Mouse (Mus musculus): ENCODE data around the gene Frrs1.

The Frrs1 gene

GRCm38 (mm10) chr3:116848099-116848498 is 11.2 kb upstream of the Frrs1 start:
- peak; percentile 35 for DNase-seq (ENCODE audit: inconsistent ontology term)

DNA sequence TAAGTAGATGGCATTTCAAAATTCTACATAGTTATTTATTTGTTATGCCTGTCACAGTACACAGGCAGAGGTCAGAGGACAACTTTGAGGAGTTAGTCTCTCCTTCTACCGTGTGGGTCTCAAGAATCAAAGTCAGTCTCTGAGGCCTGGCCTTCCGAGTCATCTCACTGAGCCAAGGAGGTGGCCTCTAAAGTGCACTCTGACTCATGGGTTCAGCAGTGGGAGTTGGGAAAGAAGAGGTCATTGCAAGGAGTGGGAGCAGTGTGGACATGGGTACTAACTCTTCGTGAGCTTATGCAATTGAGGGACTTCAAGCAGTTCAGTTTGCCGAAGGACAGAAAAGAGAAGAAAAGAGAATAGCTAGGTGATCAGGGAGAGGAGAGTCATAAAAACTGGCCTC is 10.3 kb upstream of the Frrs1 start:
- DNase-seq (ENCODE audit: inconsistent ontology term): no peak

DNA sequence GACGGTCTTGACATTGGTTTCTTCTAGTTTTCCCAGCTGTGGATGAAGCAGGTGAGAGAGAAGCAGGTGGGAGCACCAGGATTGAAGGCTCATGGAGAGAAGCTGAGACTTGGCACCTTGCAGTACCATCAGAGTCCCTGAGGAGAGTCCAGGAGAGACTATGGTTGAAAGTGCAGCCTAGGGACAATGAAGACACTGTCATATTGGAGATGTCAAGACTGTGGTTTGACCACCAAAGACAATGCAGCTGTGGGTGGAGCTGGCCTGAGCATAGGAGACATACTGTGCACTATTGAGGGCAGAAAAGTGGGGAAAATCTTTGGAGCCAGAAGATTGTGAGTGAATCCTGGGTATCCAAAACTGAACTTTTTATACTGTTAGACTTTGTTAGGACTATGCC is 8.9 kb upstream of the Frrs1 start:
- DNase-seq (ENCODE audit: inconsistent ontology term): no peak

GRCm38 (mm10) chr3:116852421-116852820 is 6.8 kb upstream of the Frrs1 start:
- DNase-seq (ENCODE audit: inconsistent ontology term): no peak

DNA sequence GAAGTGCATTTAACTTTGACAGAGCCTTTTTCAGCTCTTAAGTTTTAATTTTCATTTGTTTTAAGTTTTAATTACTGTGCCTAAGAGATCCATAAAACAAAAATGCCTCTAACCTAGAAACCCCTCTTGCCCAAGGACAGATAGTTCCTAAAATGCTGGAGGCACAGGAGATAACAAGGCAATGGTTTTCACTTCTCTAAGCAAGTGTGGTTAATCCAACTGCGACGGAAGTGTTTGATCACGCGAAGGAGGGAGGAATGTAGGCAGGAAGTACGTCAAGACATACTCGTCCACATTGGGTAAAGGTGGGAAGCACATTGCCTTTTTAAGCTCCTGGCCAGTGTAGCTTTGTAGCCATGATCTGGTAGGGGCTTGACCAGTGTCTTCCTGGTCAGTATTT is 1.7 kb upstream of the Frrs1 start:
- no peak for DNase-seq (ENCODE audit: inconsistent ontology term)

DNA sequence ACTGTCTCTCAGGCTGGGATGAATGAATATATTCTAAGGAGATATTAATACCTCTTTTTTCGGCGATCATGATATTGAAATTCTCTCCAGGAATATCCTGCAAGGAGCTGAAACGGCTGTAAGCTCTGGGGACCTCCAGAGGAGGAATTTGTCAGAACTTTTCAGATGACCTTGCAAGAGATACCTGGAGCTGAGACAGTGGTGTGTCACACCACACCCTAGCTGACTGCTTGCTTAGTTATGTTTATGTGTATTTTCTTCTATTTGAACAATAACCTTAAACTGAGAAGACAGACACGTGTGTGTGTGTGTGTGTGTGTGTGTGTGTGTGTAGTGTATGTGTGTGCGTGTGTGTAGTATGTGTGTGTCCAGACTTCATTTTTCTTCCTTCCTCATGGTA is 488 bp downstream of the Frrs1 start:
- DNase-seq (ENCODE audit: inconsistent ontology term): no peak

DNA sequence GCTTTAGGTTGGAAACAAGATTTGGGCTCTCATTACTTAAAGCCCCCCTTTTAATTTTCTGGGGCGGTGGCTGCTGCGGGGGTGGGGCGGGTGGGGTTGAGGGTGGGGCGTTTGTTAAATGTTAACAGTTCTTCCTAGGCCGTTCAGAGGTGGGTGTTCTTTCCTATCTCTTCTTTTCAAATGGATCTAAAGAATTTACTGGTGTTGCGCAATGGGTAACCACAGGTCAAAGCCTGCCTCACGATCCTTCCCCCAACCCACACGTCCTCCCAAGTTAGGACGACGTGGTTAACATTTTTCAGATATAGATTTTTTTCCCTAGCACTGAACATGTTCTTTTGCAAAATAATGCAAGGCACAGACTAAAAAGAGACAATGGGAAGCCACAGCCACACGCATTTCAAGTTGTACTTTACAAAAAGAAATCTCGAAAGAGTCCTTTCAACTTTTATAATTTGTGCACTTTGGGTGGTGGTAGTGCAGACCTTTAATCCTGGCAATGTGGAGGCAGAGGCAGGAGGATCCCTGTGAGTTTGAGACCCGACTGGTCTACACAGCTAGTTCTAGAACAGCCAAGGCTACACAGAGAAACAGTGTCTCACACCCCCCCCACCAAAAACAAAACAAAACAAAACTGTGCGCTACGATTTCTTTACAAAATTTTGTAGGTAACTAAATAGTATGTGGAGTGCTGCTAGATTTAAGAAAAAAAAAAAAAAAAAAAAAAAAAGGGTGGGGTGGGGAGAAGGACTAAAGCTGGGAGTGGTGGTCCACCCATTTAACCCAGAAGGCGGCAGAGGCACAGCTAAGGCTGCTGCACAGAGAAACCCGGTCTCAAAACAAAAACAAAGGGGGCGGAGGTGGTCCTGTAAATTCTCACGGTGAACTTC is 1.3 kb downstream of the Frrs1 start:
- no peak for DNase-seq (ENCODE audit: inconsistent ontology term)

- no peak for DNase-seq (ENCODE audit: inconsistent ontology term)
Measured at GRCm38 (mm10) chr3:116861223-116861539, 1.9 kb downstream of the Frrs1 start.

DNA sequence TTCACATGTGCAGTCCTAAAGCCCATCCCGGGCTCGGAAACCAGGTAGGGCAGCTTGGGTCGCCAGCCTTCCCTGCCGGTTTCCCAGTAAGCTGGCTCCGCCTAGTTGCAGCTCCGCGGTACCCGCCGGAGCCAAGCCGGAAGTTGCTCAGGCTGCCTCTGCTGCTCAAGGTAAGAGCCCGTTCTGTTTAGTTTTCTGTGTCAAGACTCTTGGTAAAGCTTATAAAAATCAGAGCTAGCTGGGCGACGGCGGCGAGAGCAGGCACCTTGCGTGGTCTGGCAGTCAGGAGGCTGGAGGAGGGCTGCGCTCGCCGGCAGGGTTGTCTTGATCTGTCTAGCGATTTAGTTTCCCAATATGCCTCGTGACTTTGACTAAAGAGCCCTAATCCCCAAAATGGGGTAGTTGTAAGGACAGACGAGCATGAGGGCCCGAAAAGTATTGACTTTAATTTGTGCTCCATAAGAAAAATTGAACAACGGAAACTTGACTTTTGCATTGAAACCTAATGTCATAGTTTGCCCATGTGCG is 2.3 kb downstream of the Frrs1 start:
- DNase-seq (ENCODE audit: inconsistent ontology term): peak; percentile 74

DNA sequence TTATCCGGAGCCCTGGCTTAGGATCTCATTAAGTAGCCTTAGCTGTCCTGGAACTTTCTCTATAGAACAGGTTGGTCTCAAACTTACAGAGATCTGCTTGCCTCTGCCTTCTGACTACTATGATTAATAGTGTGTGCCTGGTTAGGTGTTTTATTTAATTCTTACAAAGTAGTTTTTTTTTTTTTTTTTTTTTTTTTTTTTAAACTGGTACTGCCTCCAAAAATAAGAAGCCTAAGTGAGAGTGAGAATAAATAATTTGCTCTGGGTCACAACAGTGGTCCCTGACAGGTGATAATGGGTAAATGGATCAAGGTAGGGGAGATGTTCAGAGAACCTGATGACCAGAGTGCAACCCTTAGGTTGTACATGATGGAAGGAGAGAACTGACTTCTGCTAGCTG is 3.4 kb downstream of the Frrs1 start:
- DNase-seq (ENCODE audit: inconsistent ontology term): no peak

- no peak for DNase-seq (ENCODE audit: inconsistent ontology term)
Measured at GRCm38 (mm10) chr3:116864421-116864820, 5.2 kb downstream of the Frrs1 start.

- DNase-seq (ENCODE audit: inconsistent ontology term): peak; percentile 39
Measured at GRCm38 (mm10) chr3:116865199-116865636, 6.0 kb downstream of the Frrs1 start.

DNA sequence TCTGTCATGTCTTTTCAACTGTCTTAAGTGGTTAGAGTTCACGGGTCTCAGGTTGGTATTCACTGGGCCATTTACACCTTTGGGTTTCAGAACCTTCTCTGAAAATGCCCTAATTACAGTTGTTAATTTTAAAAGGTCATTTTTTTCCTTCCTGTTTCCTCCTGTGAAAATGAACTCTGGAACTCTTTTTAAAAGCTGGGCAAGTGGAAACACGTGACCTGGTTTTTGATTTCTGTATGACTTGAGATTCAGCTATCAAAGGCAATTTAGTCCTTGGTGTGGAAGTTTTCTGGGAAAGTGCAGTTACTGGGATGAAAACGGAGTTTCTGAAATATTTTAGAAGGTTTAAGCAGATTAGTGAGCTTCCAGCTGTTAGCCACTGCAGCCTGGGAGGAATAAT is 11.1 kb downstream of the Frrs1 start:
- no peak for DNase-seq (ENCODE audit: inconsistent ontology term)

GRCm38 (mm10) chr3:116882221-116882960 is 23.1 kb downstream of the Frrs1 start:
- DNase-seq (ENCODE audit: inconsistent ontology term): no peak

- no peak for DNase-seq (ENCODE audit: inconsistent ontology term)
Measured at GRCm38 (mm10) chr3:116884941-116885340, 25.7 kb downstream of the Frrs1 start.

DNA sequence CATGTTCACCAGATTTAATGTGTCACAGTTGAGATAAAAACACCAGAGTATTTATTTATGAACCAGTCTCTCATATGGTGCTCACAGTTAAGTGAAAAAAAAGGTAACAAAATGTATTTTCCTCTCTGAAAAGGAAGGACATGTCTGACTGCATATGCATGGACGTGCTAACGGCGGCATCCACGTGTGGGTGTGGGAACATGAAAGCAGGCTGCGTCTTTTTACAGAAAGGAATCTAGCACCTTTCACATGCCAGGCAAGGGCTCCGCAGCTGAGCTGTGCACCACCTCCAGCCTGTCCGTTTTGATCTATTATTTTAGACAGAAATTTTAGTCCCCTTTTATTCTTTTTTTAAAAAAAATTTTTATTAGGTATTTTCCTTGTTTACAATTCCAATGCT is 30.1 kb downstream of the Frrs1 start:
- DNase-seq (ENCODE audit: inconsistent ontology term): no peak

DNA sequence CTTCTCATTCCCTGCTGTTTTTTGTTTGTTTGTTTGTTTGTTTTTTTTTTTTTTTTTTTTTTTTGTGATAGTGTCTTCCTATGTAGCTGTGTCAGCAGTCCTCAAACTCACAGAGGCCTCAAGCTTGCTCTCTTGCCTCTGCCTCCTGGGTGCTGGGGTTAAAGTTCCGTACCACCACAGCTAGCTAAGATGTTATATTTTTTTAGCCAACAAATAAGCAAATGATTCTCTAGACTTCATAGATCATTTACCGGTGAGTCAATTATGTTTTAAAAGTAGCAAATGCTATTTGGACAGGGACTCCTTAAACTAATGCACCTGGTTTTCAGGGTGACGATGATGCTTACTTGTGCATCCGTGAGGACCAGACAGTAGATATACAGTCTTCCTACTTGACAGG is 31.3 kb downstream of the Frrs1 start:
- DNase-seq (ENCODE audit: inconsistent ontology term): no peak

DNA sequence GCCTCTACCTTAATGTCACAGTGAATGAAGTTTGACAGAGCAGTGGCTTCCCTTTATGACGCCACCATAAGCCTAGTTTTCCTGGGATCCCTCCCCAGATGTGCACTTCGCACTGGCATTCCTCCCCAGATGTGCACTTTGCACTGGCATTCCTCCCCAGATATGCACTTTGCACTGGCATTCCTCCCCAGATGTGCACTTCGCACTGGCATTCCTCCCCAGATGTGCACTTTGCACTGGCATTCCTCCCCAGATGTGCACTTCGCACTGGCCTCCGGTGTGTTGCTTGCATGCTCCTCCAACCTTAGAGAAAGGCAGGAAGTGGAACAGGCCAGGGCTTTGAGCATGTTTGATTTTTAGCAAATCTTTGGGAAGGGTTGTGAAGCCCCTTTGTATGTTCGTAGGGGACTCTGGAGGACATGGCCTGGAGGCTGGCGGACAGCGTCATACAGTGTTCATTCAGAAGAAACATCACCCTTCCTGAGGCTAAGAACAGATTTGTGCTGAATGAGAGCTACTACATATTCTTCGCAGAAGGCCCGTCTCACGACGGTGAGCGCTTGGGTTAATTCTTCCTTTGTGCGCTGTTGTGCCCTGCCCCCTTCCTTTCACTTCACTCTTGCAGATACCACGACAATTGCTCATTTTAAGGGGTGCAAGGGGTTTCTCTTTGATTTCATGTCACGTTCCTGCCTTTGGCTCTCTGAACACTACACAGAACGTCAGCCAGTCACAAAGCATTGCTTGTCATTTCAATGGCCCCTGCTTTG is 32.4 kb downstream of the Frrs1 start:
- DNase-seq (ENCODE audit: inconsistent ontology term): no peak

GRCm38 (mm10) chr3:116892206-116892563 is 32.9 kb downstream of the Frrs1 start:
- DNase-seq (ENCODE audit: inconsistent ontology term): no peak

DNA sequence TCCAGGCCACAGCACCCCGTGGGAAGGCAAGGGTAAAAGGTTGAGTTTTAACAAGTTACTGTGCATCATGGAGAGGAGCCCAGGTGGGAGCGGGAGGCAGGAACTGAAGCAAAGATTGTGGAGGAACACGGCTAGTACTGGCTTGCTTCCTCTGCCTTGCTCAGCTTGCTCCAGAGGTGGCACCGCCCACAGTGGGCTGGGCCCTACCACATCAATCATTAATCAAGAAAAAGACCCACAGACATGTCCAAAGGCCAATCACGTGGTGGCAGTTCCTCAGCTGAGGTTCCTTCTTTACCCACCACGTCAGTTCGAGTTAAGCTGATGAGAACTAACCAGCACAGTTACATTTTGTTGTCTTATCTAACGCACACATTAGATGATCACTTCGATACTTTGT is 33.6 kb downstream of the Frrs1 start:
- no peak for DNase-seq (ENCODE audit: inconsistent ontology term)

- peak; percentile 36 for DNase-seq (ENCODE audit: inconsistent ontology term)
Measured at GRCm38 (mm10) chr3:116904158-116904557, 44.9 kb downstream of the Frrs1 start.

DNA sequence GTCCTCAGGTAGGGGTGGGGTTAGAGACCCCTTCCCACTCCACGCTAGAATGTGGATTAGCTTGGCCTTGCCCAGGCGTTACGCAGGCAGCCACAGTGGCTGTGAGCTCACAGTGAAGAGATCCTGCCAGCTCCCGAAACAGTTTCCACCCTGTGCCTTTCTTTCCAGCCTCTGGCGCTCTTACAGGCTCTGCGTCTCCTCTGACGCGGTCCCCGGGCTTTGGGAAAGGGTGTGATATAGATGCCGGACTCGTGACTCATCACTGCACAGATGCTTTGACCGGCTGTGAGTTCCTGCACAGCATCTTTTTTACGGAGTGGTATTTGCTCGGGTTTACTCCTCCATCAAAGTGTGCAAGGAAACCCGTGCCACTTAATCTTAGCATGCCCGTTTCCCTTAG is 46.6 kb downstream of the Frrs1 start:
- DNase-seq (ENCODE audit: inconsistent ontology term): peak; percentile 58

Data from Muller cell, postnatal 12 days (primary cell).